Mouse (Mus musculus) urinary bladder, adult 18-20 months (tissue): Measurements from ENCODE around the gene Gpr82.

Source experiments
- DNase-seq, 2 experiments: peaks; one replicate each; pipeline ENCODE4 v3.0.0; 2022; ENCODE audit warnings: low spot score in 2 of 2, mixed read lengths in 2 of 2

Gpr82 gene

GRCm38 (mm10) chrX:13661063-13661462, at the start of gene Gpr82:
TSS of gene Gpr82 (plus strand) at chrX:13661363.
- DNase-seq, result no peak

- DNase-seq, result no peak
Measured at GRCm38 (mm10) chrX:13612115-13612514, 49.0 kb upstream of the Gpr82 start.

- DNase-seq, result no peak
Measured at GRCm38 (mm10) chrX:13616726-13617125, 44.4 kb upstream of the Gpr82 start.

GRCm38 (mm10) chrX:13617294-13617693, 43.9 kb upstream of the Gpr82 start:
- no peak for DNase-seq

GRCm38 (mm10) chrX:13618476-13618875, 42.7 kb upstream of the Gpr82 start:
- no peak for DNase-seq

GRCm38 (mm10) chrX:13621473-13621872, 39.7 kb upstream of the Gpr82 start:
- no peak for DNase-seq

GRCm38 (mm10) chrX:13622654-13623053, 38.5 kb upstream of the Gpr82 start:
- no peak for DNase-seq

- no peak for DNase-seq
Measured at GRCm38 (mm10) chrX:13631599-13632283, 29.4 kb upstream of the Gpr82 start, which contains the start of gene Gpr34. TSS of gene Gpr34 (plus strand) at chrX:13632089.

- DNase-seq, result no peak
Measured at GRCm38 (mm10) chrX:13636398-13636797, 24.8 kb upstream of the Gpr82 start.

GRCm38 (mm10) chrX:13638894-13639293, 22.3 kb upstream of the Gpr82 start:
- no peak for DNase-seq

GRCm38 (mm10) chrX:13651889-13652288, 9.3 kb upstream of the Gpr82 start:
- no peak for DNase-seq

- no peak for DNase-seq
Measured at GRCm38 (mm10) chrX:13652291-13652690, 8.9 kb upstream of the Gpr82 start.

GRCm38 (mm10) chrX:13655005-13655421, 6.2 kb upstream of the Gpr82 start:
- no peak for DNase-seq

GRCm38 (mm10) chrX:13655906-13656305, 5.3 kb upstream of the Gpr82 start:
- no peak for DNase-seq

- DNase-seq, result no peak
Measured at GRCm38 (mm10) chrX:13656721-13657120, 4.4 kb upstream of the Gpr82 start.

GRCm38 (mm10) chrX:13658616-13659140, 2.5 kb upstream of the Gpr82 start:
- DNase-seq, result no peak

GRCm38 (mm10) chrX:13659201-13659890, 1.8 kb upstream of the Gpr82 start:
- DNase-seq, result no peak

- no peak for DNase-seq
Measured at GRCm38 (mm10) chrX:13668867-13669266, 7.7 kb downstream of the Gpr82 start.

GRCm38 (mm10) chrX:13670342-13670741, 9.2 kb downstream of the Gpr82 start:
- no peak for DNase-seq

- DNase-seq, result no peak
Measured at GRCm38 (mm10) chrX:13673001-13673400, 11.8 kb downstream of the Gpr82 start.

GRCm38 (mm10) chrX:13681748-13682147, 20.6 kb downstream of the Gpr82 start:
- no peak for DNase-seq

GRCm38 (mm10) chrX:13686589-13686988, 25.4 kb downstream of the Gpr82 start:
- DNase-seq, result no peak

- DNase-seq, result no peak
Measured at GRCm38 (mm10) chrX:13688356-13688755, 27.2 kb downstream of the Gpr82 start.
